Mouse (Mus musculus) embryonic stem cell, embryonic (primary cell): ENCODE data around the gene Nav3.

Experiments used
- CTCF ChIA-PET, 4 experiments: fragments of 300-600 bp in 2 of 4; fragments of 350-600 bp in 2 of 4; sonication (Branson Sonifier 250); formaldehyde crosslinking; loops; one replicate each; lab custom pipeline; 2022; ENCODE audit warnings: inconsistent platforms in 2 of 4; lab: Charles Lee
- POLR2A ChIA-PET, 4 experiments: fragments of 300-600 bp in 2 of 4; fragments of 350-600 bp in 2 of 4; sonication (Branson Sonifier 250); formaldehyde crosslinking; loops; one replicate each; lab custom pipeline; 2022; ENCODE audit warnings: antibody characterized with exemption in 4 of 4, inconsistent platforms in 1 of 4; lab: Charles Lee

The Nav3 gene

DNA sequence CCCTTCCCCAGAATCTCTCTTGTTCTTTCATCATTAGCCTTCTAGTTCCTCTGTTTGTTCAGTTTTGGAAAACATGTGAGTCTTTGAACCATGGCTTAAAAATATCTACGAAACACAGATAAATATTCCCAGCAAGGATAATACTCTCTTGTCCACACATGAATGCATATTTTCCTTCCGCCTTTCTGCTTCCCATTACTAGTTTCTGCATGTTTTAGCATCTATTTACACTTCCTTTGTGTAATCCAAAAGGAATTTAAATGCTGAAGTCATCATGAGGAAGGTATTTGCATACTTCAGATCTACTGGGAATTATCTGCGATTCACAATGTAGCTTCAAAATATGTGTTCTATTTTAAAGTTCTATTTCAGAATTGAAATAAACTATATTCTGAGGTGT, 215.3 kb downstream of the Nav3 start:
- POLR2A ChIA-PET: no interaction called here
- CTCF ChIA-PET: no interaction called here

DNA sequence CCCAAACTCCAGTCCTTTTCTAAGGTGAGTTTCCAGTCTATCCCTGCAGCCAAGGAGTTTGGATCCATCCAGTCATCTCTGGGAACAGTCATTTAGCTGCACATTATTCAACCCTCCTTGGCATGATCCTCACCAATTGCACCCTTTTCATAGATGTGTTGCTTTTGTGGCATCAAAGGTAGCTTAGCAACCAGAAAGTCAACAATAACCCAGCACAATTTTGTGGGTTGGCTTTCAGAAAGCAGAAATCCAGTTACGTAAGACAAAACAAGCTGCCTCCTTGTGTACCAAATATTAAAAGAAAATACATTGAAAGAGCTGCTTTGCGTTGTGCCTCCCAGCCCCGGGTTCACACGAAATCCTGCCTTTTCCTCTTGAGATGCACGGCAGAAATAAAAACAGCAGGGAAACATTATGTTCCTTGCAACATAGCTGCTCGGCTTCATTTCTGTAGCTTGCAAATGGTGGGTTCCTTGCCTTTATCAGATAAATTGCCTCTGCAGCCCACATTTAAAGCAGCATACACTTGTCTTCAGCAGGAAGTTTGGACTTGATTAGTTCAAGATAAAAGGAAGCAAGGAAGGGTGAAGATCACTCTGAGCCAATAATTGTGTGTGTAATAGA, 222.6 kb downstream of the Nav3 start:
- POLR2A ChIA-PET: no interaction called here

DNA sequence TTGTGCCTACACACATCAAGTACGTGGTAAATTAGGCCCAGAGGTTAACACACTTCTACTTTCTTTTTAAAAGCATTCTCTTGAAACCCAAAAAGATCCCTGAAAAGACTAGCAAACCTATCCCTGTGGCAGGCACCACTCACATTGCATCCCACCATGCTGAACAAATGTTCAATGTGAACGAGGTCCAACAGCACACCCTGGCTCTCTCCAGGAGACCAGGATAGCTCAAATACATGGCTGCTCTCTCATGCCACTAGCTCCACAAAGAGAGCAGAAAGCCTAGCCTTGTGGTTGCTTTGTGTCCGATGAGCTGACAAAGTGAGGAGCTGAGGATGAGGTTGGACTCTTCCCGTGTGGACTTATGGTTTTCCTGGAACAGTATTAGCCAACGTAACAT, 249.6 kb downstream of the Nav3 start:
- CTCF ChIA-PET: no interaction called here

More for the DNA sequence above, 222.6 kb downstream of the Nav3 start:
- CTCF ChIA-PET: interaction anchor here in 1 of 4 experiments (0.7 kb wide), 1 partner anchor 37 kb away, joined by 3 read pairs; no protein-coding TSS in a partner anchor

DNA sequence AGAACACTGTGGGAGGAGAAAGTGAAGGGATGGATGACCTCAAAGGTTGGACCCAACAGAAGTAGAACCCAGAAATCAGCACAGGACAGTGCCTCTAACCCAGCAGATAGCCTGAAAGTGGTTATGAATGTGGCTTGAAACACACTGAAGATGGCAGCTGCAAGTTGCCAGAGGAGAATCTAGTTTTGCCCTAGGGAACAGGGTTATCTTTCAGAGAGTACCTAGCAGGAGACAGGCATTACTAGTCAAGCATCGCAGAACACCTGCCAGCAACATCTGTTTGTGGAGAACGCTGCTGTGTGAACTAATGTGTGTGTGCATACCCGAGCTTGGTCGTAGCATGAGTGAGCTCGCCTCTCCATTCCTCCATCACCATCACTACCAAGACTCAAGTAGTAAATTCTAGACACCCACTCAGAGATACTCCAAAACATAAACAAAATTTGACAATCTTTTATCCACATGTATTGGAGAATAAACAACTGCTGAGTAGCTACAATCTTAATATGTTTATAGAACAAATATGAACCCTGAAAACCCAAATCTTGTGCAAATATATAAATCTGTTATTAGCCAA, 251.8 kb downstream of the Nav3 start:
- CTCF ChIA-PET: no interaction called here
- POLR2A ChIA-PET: interaction anchor here in 1 of 4 experiments (0.6 kb wide), 1 partner anchor 59 kb away, joined by 3 read pairs; no protein-coding TSS in a partner anchor

More for the DNA sequence above, 249.6 kb downstream of the Nav3 start:
- POLR2A ChIA-PET: no interaction called here

DNA sequence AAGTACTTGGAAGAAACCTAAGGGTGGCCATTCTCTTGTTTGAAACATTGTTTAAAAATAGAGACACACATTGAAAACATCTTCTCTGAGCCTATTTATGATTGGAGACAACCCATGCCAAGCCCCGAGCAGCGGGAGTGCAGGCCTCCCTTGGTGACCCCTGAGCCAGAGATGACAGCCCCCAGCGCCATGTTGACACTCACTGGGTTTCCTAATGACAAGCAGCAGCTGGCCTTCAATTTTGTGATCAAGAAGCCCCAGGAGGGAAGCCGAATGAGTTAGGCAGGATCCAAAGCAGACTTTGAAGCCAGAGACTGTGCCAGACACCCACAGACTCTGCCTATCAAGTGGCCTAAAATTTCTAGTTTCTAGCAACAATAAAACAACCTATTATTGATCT, 263.1 kb downstream of the Nav3 start:
- ChIA-PET POLR2A (no interaction called here), CTCF (interaction anchor here in 1 of 4 experiments (0.6 kb wide), 1 partner anchor 457 kb away, joined by 4 read pairs; no protein-coding TSS in a partner anchor)

DNA sequence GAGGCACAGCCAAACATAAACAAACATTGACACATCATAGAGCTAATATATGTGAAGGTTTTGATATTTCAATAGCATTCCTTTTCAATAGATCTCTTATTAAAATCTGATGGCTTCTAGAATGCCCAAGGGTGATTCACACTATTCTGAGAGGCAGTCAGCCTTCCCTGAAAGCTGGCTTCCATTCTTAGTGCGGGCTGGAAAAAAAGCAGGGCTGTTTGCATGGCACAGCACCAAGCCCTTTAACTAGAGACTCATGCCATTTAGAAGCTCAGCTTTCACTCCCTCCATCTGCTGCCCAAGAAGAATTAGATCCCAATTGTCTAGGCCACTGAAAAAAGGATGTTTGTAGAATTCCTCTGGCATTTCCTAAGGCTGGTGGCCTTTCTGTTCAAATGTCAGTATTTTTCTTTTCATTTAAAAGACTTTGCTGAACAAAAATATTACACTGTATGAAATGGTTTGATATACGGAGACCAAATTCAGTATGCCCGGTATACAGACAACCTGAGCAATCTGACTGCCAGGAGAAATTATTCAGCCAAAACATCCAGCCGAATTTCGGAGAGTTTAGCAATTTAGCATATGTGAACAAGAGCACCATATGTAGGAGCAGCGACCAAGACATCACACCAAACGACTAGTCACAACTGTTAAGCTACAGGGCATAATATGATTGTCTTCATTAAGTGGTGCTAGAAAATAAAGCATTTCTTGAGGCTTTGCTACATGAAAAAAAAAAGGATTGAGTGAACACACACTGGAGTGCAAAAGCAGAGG, 263.8 kb downstream of the Nav3 start:
- CTCF ChIA-PET: interaction anchor here in 1 of 4 experiments (0.6 kb wide), 1 partner anchor 458 kb away, joined by 4 read pairs; no protein-coding TSS in a partner anchor
- POLR2A ChIA-PET: no interaction called here

DNA sequence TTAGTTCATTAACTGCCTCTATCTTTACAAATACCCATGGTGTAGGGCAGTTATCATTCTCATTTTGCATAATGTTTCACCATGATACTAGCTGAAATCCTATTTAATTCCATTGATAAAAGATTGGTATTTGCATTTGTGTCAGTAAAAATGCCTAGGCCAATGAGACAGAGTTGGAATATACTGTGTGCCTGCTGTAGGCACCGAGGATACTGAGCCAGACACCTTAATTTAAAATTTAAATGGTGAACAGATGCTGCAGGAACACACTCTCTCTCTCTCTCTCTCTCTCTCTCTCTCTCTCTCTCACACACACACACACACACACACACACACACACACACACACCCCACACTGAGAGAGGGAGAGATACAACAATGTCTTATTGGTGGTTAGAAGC, 269.8 kb downstream of the Nav3 start:
- POLR2A ChIA-PET: no interaction called here
- CTCF ChIA-PET: no interaction called here

DNA sequence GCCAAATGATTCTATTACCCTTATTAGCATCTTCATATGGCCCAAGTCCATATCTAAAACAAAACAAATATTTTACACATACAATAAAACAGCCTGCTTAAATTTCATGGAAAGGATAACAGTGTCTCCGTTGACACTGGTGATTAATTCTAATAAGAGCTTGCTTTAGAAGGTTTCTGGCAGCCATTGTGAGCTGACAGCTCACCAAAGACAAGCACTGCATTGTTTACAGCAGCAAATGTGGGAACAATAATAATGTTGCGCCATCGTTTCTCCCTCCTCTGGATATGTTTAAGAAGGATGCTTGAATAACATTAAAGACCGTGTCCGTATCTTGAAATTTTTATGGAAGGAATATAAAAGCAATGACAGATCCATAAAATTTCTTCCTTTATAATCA, 280.1 kb downstream of the Nav3 start:
- ChIA-PET POLR2A (no interaction called here), CTCF (no interaction called here)

DNA sequence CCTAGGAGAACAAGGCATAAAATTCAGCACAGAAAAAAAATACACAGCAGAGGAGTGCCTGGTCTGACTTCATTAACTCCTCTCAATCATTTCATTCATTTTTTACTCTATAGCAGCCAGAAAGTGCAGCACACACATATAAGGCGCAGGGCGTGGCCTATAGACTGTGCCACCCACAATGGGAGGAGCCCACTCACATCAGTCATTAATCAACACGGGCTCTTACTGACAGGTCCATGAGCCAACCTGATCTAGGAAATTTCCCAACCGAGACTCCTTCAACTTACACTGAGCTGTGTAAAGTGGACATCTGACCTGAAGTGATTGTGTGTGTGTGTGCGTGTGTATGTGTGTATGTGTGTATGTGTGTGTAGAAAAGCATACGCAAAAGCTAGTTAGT, 286.6 kb downstream of the Nav3 start:
- ChIA-PET CTCF (no interaction called here), POLR2A (no interaction called here)

DNA sequence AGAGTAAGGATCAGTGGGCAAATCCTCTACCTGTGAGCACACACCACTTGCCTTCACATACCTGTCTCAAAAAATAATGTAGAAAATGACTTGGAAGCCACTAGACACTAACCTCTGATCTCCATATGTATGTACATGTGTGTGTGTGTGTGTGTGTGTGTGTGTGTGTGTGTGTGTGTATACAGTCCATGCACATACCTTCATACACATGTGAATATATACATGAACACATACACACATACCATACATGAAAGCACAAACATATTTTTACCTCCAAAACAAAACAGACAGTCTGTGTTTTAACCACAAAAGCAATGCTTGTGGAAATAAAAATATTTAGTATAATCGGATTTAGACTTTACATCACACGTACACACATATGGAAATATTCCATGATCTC, 287.1 kb downstream of the Nav3 start:
- ChIA-PET CTCF (no interaction called here), POLR2A (no interaction called here)

DNA sequence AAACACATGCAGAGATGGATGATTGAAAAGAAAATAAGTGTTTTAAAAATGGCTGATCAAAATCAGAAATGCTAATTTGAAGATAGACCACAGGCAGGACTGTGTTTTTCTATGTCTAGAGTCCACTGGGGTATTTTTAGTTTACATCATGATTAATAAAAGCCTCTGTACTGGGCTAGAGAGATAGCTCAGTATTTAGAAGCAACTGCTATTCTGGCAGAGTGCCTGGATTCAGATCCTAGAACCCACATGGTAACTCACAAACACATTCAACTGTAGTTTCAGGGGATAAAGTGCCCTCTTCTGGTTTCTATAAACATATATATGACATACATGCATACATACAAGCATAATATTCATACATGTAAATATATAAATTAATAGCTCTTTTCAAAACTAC, 293.4 kb downstream of the Nav3 start:
- CTCF ChIA-PET: no interaction called here
- POLR2A ChIA-PET: no interaction called here

DNA sequence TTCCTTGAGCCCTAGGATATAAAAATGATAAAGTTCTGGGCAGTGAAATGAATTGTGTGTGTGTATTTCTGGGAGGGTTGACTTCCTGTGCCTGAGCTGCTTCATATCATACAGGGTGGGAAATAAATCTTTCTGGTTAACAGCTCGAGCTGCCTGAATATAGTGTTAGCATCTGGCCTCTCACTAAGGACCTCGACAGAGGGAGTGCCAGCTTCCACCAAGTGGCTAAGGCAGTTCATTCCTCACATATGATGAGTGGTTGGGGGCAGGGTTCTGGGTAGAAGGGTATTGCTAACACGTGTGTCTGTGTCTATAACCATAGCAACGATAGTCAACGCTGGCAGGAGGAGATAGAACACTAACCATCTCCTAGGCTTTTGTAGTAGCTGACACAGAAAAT, 295.1 kb downstream of the Nav3 start:
- POLR2A ChIA-PET: interaction anchor here in 1 of 4 experiments (0.6 kb wide), 1 partner anchor 355 kb away, joined by 3 read pairs; no protein-coding TSS in a partner anchor
- CTCF ChIA-PET: no interaction called here

DNA sequence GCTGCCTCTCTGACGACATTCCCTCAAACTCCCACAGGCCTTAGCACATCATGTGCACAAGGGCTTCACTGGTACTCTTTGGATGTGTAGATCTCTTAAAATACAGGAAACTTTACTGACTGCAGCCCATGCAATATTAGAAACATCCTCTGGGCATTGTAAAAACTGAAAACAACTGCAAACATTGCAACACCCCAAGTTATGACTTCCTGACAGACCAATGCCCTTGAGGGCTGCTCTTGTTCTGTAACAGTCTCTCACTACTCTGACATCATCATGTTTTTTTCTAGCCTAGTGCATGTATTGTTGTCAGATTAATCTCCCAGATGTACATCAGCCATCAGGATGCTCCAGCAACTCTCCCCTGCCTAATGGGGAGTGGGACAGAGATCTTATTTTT, 296.5 kb downstream of the Nav3 start:
- POLR2A ChIA-PET: no interaction called here
- CTCF ChIA-PET: no interaction called here

DNA sequence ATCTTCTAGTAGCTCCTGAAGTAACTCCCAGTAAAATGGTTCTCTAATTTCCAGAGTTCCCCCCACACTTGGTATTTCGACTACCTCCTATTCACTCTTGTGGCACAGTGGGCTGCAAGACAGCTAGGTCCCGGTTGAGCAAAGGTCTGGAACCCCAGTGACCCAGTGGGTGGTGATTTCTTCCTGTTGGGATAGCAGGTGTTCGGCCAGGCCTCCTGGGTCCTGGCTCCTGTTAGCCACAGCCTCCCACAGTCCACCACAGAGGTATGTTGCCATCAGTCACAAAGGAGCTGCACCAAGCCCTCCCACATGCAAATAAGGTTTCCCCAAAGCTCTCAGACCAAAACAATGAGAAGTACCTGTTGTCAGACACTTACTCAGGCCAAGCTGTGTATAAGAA, 297.9 kb downstream of the Nav3 start:
- CTCF ChIA-PET: no interaction called here
- POLR2A ChIA-PET: no interaction called here

DNA sequence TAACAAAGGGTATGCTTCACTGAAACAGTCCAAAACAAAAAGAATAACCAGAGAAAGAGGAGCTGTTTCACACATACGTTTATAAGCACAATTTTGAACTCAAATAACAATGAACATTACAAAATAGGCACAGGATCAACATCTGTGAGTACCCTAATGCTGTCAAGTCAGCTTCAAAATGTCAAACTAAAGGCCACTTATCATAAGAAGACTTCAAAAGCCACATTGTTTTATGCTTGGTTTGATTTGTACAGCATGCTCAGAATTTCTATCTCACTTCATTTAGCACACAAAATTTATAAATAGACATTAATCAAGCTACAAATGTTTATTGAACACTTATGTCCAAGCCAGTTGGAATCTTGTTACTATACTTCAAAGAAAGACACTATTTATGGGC, 299.6 kb downstream of the Nav3 start:
- POLR2A ChIA-PET: no interaction called here
- CTCF ChIA-PET: no interaction called here

DNA sequence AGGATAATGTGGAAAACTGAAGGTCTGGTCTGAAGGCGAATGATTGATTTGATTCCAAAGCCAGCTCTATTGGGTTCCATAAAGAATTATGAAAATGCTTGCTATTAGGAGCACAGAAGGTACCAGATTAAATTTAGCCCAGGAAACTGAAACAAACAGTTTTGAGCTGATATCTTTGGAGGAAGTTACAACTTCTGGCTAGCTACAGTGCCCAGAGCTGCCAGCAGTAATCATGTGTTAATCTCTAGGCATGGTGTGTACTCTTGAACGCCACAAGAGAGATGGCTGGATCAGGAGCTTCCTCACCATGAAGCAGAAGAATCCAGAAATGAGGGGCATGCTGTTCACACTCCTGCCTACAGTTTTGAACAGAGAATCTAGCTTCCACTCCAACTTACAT, 300.5 kb downstream of the Nav3 start:
- ChIA-PET POLR2A (interaction anchor here in 1 of 4 experiments (0.5 kb wide), 1 partner anchor 853 kb away, joined by 5 read pairs; no protein-coding TSS in a partner anchor), CTCF (interaction anchor here in 1 of 4 experiments (0.6 kb wide), 1 partner anchor 1470 kb away, joined by 5 read pairs; no protein-coding TSS in a partner anchor)

DNA sequence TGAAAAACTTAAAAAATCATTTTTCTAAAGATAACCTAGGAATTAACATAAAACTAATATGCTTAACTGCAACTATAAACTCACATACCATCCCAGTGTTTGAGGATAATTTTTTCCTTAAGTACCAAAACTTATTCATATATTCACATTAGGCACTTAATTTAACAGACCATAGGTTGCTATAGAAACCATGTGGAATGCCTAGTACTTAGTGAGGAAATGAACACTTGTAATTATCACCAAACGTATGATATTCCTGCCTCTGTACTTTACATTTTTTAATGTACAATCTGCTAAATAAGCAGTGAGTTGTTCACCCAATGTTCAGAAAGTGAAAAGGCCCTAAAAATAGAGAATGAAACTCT, 301.1 kb downstream of the Nav3 start:
- ChIA-PET POLR2A (no interaction called here), CTCF (interaction anchor here in 1 of 4 experiments (0.6 kb wide), 1 partner anchor 1469 kb away, joined by 5 read pairs; no protein-coding TSS in a partner anchor)

DNA sequence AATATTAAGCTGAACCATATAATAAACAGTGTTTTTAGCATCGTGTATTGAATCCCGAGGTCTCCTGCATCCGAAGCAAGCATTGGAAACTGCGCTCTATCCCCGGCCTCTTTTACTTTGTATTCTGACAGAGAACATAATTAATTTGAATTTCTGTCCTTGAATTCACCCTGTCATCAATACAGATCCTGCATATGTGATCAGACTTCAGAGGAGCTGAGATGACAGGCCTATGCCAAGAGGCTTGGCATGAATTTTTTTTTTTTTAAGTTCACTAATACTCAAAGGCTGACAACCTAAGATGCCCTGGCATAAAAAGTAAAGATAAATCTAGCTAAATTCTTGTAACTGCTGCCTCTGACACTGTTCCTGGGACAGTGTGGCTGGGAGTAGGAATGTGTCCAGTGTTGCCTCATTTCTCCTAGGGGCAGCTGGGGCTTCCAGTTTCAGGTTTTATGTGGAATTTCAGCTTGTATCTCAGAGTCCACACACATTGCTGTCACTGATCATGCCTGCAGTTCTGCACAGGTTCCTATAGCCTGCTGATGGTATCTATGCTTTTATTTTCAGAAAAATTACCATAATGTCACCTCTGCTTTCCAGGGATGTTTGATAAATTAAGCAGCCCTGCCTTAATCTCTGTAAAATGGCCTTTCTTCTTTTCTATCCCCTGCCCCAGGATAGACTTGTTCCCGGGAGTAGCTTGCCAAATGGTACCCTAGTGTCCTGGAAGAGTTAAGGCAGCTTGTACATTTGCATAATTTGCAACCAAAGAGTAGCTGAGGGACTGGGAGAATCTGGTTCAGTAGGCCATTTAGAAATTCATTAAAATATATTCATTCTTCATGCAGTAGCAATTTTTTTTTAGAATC, 301.8 kb downstream of the Nav3 start:
- ChIA-PET CTCF (no interaction called here), POLR2A (no interaction called here)

DNA sequence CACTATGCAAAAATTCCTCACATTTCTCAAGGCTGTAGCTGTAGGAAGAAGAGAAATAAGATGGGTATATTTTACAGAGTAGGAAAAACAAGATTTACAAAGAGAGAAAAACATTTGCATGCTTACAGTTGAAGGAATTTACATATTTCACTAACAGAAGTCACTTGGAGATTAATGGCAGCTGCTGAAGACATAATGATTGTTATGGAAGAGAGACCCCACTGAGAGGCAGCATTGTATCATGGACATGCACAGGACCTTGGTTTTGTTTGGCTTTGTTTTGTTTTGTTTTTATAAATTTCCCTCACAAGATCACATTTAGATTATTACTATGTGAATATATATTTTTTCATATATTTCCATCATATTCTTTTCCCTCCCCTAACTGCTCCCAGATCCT, 335.4 kb downstream of the Nav3 start:
- CTCF ChIA-PET: no interaction called here
- POLR2A ChIA-PET: no interaction called here
